Mouse (Mus musculus): ENCODE measurements around the gene Vamp5.

- no peak for TF ChIP-seq POLR2A (IDR thresholded peaks at IDR 0.05; ENCODE audit: control insufficient read depth, low read depth, low read length)
- TF ChIP-seq CTCF (IDR thresholded peaks at IDR 0.05; ENCODE audit: control insufficient read depth, insufficient read depth, insufficient replicate concordance, low read depth, low read length) = no peak
Measured at GRCm38 (mm10) chr6:72409567-72409966, 29.3 kb upstream of the Vamp5 start.
